Mouse (Mus musculus) bone marrow macrophage, adult 2 months (primary cell): ENCODE results near the gene Dlx3.

Source experiments
- CTCF ChIP-seq: IDR thresholded peaks from 2 replicates; pipeline ENCODE4 v1.5.1; 2012; ENCODE audit warnings: low read depth, mild to moderate bottlenecking, low read length, moderate library complexity
- POLR2A ChIP-seq: IDR thresholded peaks from 2 replicates; pipeline ENCODE4 v1.6.1; 2012; ENCODE audit warnings: mild to moderate bottlenecking, low read depth, low read length, borderline replicate concordance

DNA sequence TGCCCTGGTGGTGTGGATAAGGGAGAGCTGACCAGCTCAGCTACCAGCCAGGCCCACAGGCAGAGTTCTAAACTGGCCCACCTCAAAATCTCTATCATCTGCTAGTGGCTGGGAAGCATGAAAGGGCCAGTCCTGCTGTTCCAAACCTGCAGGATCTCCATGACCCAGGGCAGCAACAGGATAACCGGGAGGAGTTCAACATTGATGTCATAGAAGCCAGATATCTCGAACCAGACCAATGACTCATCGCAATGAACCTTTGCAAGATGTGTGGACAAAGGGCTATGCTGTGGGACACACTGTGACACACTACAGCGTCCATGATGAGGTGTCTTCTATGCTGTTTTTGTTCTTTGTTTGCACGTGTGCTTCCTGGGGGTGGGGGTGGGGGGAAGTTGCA is 26.8 kb upstream of the Dlx3 start:
- no peak for TF ChIP-seq CTCF
- no peak for TF ChIP-seq POLR2A
